Mouse (Mus musculus): ENCODE results near the gene Msl1. TPM values are rescaled to one million over a fixed set of nuclear protein-coding genes. Genes with fewer than 3 reads are reported as not detected.
A peak's percentile ranks its signal among the peaks of the same experiment; 100 is the strongest.

Gene Msl1
- polyA plus RNA-seq, 1 experiment from 2014 or later = 34.5 TPM

DNA sequence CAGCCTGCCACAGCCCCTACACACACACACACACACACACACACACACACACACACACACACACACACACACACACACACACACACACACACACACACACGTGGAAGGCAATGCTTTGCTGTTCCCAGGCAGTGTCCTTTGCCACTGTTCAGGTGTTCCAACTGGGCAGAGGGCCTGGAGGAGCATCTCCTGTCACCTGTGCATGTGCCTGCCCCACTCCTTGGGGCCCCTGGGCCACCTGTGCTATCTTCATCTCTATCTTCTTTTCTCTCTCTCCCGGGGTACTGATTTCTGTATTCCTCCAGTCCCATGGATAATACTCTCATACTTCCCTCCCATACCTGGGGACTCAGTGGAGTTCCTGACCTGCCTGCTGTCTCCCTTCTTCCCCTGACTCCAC is 29.0 kb upstream of the Msl1 start:
- H3K4me3 ChIP-seq (replicated peaks) = no peak overlapping the region
- peak overlapping the region; percentile 81 for H3K27ac ChIP-seq
- no peak overlapping the region for H3K4me2 ChIP-seq (replicated peaks)
- 56% methylated on average over 2 of the region's 2 CpGs for WGBS
- ATAC-seq = no peak
- H3K9ac ChIP-seq (replicated peaks) = peak overlapping the region; percentile 39; the same call in 1 of the 2 replicates
- no peaks in the 10 kb centered on the region for H3K9me3 ChIP-seq
- H3K4me1 ChIP-seq (replicated peaks) = peaks cover 46% of the 10 kb centered on the region
- H3K36me3 ChIP-seq = peaks cover 76% of the 10 kb centered on the region
- H3K27me3 ChIP-seq = no peaks in the 10 kb centered on the region

DNA sequence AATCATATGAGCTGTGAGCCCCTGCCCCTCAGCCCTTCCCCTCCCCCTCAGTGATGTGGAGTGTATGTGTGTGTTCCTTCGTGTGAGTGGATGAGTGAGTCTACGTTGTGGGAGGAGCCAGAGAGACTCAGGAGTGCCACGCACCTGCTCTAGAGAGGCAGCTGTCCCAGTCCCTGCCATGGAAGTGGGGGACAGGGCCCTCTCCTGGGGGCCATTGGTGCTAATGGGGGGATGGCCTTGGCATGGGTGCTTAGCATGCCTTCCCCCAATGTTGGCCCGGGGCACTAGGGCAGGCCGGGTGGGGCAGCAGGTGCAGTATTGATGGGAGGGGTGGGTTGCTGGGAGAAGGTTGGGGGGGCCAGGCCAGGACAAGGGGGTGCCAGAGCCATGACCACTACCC is 28.5 kb upstream of the Msl1 start:
- Histone ChIP-seq H3K4me2 (replicated peaks) (peak overlapping the region; percentile 45), H3K4me1 (replicated peaks) (peaks cover 49% of the 10 kb centered on the region), H3K27ac (peak overlapping the region; percentile 81), H3K36me3 (peaks cover 76% of the 10 kb centered on the region), H3K9me3 (no peaks in the 10 kb centered on the region), H3K4me3 (replicated peaks) (no peak overlapping the region), H3K9ac (replicated peaks) (peak overlapping the region; percentile 39; the same call in 1 of the 2 replicates), H3K27me3 (no peaks in the 10 kb centered on the region)
- ATAC-seq = 0 out of 2 replicates have a peak, but pooled peaks have one; percentile 22
- 38% methylated on average over 5 of the region's 5 CpGs for WGBS

DNA sequence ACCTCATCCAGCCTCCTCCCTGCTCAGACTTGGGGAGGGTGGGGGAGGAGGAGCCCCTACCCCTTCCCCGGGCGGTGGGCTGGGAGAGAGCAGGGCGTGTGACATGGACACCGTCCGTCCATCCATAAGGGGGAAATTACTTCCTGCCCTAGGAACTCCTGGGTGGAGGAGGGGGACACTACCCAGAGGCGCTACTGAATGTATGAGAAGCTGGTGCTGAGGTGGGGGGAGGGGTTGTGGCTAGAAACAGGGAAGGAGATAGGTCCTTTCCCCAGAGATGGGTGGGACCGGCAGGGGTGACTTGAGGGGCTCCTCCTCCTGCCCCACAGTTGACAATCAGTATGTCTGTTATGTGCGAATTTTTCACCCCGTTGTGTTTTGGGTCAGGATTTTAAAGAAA is 28.0 kb upstream of the Msl1 start:
- Histone ChIP-seq H3K4me3 (replicated peaks) (no peak overlapping the region), H3K9me3 (no peaks in the 10 kb centered on the region), H3K27ac (peak overlapping the region; percentile 81), H3K36me3 (peaks cover 72% of the 10 kb centered on the region), H3K9ac (replicated peaks) (peak overlapping the region; percentile 39; the same call in 1 of the 2 replicates), H3K4me2 (replicated peaks) (peak overlapping the region; percentile 45), H3K27me3 (no peaks in the 10 kb centered on the region), H3K4me1 (replicated peaks) (peaks cover 49% of the 10 kb centered on the region)
- ATAC-seq = peak; percentile 41
- WGBS = 15% methylated on average over 9 of the region's 9 CpGs

DNA sequence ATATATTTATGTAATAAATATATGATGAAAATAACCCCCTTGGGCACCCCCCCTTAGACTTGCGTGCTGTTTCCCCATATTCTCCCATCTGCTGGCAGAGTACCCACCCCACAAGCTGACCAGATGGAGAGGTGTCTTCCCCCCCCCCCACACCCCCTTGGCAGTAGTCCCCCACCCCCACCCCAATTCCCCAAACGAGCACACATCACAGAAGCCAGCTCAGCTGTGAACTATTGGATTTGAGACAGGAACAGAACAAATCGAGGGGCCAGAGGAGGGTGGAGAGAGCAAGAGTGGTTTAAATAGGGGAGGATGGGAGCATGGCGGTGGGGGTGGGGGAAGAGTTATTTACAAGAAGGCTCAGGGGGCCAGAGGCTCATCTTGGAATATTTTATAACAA is 27.6 kb upstream of the Msl1 start:
- no peak for ATAC-seq
- H3K36me3 ChIP-seq = peaks cover 68% of the 10 kb centered on the region
- H3K27me3 ChIP-seq = no peaks in the 10 kb centered on the region
- H3K4me1 ChIP-seq (replicated peaks) = peaks cover 50% of the 10 kb centered on the region
- peak overlapping the region; percentile 81 for H3K27ac ChIP-seq
- WGBS = 8% methylated on average over 4 of the region's 4 CpGs
- H3K4me3 ChIP-seq (replicated peaks) = peak overlapping the region; percentile 17; the same call in 1 of the 2 replicates
- H3K9me3 ChIP-seq = no peaks in the 10 kb centered on the region
- H3K4me2 ChIP-seq (replicated peaks) = peak overlapping the region; percentile 45
- H3K9ac ChIP-seq (replicated peaks) = peak overlapping the region; percentile 58; the same call in 1 of the 2 replicates

DNA sequence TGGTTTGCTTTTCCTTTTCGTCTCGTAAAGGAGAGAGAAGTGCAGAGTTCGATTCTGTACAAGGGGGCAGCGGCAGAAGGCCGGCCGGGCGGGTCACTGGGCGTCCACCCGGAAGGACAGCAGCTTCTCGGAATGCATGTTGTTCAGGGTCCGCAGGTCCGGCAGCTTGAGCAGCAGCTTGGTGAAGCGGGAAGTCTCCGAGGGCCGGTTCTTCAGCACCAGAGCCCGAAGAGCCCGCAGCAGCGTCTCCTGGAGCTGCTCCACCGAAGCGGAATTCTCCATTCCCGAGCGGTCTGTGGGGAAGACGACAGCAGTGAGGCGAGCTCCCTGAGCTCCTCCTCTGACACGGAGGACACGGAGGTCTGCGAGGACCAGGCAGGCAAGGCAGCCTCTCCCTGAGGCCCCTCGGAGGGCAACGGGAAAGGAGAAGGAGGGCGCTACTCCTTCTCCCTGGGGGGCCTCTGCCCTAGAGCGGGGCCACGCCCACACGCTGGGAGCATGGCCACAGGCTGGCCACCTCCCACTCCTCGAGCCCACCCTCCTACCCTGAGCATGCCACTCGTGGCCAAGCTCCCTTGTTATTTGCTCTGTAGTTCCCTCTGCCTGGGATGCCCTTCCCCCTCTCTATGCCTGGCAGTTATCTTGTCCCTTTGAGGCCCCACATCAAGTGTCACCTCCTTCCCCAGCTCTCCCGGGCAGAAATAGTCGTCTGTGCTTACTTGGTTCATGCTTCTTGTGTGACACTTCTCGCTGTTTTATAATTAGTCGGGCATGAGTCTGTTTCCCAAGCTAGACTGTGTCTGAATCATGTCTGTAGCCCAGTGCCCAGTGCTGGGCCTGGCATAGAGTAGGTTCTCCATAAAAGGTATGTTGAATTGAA is 26.9 kb upstream of the Msl1 start:
- H3K9me3 ChIP-seq = no peaks in the 10 kb centered on the region
- WGBS = 20% methylated on average over 39 of the region's 39 CpGs
- H3K27me3 ChIP-seq = no peaks in the 10 kb centered on the region
- H3K4me3 ChIP-seq (replicated peaks) = peak overlapping the region; percentile 17; the same call in 1 of the 2 replicates
- no peak for ATAC-seq
- peak overlapping the region; percentile 45 for H3K4me2 ChIP-seq (replicated peaks)
- H3K36me3 ChIP-seq = peaks cover 61% of the 10 kb centered on the region
- H3K9ac ChIP-seq (replicated peaks) = peak overlapping the region; percentile 58; the same call in 1 of the 2 replicates
- H3K27ac ChIP-seq = peak overlapping the region; percentile 81
- H3K4me1 ChIP-seq (replicated peaks) = peaks cover 56% of the 10 kb centered on the region

DNA sequence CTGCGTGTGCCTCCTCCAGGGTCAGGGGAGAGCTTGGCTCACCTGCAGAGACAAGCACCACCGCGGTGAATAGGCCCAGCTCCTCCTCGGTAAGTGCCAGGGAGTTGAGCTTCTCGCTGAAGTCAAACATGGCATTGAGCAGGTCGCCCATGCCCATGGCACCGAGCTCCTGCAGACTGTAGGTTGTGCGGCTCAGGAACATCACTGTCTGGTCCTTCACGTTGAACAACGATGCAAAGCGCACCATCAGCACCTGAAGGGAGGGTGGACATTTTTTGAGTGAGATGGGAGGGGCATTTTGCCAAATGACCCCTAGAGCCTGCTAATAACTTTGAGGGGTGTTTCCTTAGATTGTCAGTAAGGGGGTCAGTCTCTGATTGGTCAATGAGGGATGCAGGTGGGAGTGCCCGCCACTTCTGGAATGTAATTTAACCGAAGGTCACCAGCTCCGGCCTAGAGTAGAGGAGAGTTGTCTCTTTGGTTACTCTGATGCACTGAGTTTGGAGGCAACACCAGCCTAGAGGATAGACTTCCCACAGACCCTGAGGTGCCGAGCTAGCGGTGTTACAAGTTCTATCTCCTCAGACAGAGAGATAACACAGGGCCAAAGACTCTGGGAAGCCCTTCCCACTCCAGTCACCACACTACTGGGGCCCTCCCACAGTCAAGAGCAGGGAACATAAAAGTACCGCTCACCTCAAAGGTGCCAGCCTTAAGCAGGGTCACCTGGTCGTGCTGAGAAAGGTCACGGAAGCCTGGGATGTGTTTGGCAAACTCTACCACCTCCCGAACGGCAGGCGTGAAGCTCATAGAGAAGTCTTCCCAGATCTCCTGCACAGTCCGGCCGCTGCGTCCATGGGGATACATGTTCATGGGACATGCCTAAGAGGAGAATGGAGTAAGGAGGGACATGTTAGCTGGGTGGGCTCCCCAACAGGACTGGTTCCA is 26.0 kb upstream of the Msl1 start:
- H3K36me3 ChIP-seq = peaks cover 52% of the 10 kb centered on the region
- WGBS = 92% methylated on average over 25 of the region's 25 CpGs
- H3K4me3 ChIP-seq (replicated peaks) = peak overlapping the region; percentile 17; the same call in 1 of the 2 replicates
- H3K27me3 ChIP-seq = no peaks in the 10 kb centered on the region
- peak overlapping the region; percentile 45 for H3K4me2 ChIP-seq (replicated peaks)
- ATAC-seq = no peak
- peaks cover 66% of the 10 kb centered on the region for H3K4me1 ChIP-seq (replicated peaks)
- peak overlapping the region; percentile 81; the same call in 1 of the 2 replicates for H3K27ac ChIP-seq
- no peak overlapping the region for H3K9ac ChIP-seq (replicated peaks)
- H3K9me3 ChIP-seq = no peaks in the 10 kb centered on the region

DNA sequence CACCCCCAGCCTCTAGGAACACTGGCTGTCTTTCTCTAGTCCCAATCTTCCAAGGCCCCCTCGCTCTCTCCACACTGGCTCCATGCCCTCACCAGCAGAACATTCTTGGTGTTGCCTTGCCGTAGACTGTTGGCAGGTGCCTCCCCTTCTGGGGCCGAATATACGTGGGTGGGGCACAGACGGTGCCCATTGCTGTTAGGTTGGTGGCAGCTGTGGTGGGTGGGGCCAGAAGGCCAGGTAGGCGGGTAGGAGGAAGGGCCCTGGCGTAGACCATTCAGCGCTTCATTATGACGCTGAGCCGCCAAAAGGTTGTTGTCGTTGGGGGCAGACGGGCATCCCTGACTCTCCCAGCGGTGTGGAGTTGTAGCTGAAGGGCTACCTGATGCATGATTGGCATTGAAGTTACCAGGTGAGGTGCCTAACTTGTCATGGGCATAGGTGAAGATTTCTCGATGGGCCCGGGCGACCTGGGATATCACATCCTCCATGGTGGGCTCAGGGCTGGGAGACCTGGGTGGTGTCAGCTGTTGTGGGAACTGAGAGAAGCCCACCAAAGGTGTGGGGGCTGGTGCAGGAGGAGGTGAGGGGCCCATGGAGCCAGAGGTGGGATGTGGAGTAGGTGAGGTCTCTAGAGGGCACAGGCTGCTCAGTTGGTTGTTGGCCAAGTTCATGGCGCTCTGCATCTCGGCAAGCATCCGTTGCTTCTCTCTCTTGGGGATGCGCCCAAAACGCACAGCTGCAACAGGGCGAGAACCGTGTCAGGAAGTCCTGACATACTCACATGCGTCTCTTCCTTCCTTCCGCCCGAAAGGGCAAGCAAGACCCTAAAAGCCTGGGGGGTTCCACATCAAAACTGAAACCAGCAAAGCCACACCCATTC is 25.0 kb upstream of the Msl1 start:
- no peak for ATAC-seq
- no peak overlapping the region for H3K4me3 ChIP-seq (replicated peaks)
- no peaks in the 10 kb centered on the region for H3K9me3 ChIP-seq
- H3K36me3 ChIP-seq = peaks cover 43% of the 10 kb centered on the region
- no peak overlapping the region for H3K9ac ChIP-seq (replicated peaks)
- peaks cover 66% of the 10 kb centered on the region for H3K4me1 ChIP-seq (replicated peaks)
- no peak overlapping the region for H3K27ac ChIP-seq
- no peak overlapping the region for H3K4me2 ChIP-seq (replicated peaks)
- WGBS = 95% methylated on average over 26 of the region's 26 CpGs
- no peaks in the 10 kb centered on the region for H3K27me3 ChIP-seq

DNA sequence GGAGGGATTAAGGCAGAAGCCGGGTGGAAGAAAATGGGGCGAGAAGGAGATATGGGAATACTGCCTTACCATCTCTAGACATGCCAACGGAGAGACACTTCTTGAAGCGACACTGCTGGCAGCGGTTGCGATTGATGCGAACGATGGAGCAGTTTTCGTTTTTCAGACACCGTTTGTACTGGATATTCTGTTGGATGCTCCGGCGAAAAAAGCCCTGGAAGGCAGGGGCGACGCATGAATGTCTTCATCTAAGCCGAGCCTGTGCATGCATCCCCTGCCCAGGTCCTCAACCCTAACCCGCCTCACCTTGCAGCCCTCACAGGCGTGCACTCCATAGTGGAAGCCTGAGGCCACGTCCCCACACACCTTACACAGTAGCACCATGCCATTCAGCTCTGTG is 24.2 kb upstream of the Msl1 start:
- WGBS = 92% methylated on average over 18 of the region's 18 CpGs
- H3K4me2 ChIP-seq (replicated peaks) = no peak overlapping the region

DNA sequence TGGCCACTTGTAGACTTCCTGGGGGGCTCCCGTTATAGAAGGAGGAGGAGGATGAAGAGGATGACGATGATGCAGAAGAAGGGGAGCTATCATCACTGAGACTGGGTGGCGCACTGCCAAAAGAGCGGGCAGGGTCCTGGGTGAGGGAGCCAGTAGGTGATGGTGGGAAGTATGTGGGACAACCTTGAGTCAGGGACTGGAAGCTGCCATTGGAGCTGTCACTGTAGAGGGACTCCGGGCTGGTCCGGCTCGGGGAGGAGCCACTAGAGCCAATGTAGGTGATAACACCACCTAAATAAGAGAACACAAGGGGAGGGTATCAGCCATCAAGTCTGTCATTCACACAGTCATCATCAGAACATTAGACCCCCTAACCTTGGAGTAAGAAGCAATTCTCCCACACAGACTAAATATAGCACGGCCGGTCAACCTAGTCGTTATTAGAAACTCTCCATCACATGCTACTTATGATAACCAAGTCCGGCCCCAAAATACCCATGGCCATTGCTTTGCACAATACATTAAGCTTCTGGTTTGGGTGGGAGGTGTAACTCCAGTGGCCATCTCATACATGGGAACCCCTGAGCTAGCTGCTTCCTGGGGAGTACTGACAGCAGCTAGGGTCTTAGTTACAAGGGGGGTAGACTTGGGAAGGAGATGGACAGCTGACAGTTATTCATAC is 23.3 kb upstream of the Msl1 start:
- Histone ChIP-seq H3K36me3 (peaks cover 38% of the 10 kb centered on the region), H3K9ac (replicated peaks) (no peak overlapping the region), H3K27ac (no peak overlapping the region), H3K4me3 (replicated peaks) (no peak overlapping the region), H3K4me2 (replicated peaks) (no peak overlapping the region), H3K4me1 (replicated peaks) (peaks cover 66% of the 10 kb centered on the region), H3K27me3 (no peaks in the 10 kb centered on the region), H3K9me3 (no peaks in the 10 kb centered on the region)
- WGBS = 98% methylated on average over 11 of the region's 11 CpGs
- no peak for ATAC-seq

More for the DNA sequence above, 24.2 kb upstream of the Msl1 start:
- Histone ChIP-seq H3K9ac (replicated peaks) (no peak overlapping the region), H3K27ac (no peak overlapping the region; the same call in 1 of the 2 replicates), H3K4me1 (replicated peaks) (peaks cover 66% of the 10 kb centered on the region), H3K4me3 (replicated peaks) (no peak overlapping the region), H3K27me3 (no peaks in the 10 kb centered on the region), H3K9me3 (no peaks in the 10 kb centered on the region), H3K36me3 (peaks cover 38% of the 10 kb centered on the region)
- ATAC-seq = no peak

DNA sequence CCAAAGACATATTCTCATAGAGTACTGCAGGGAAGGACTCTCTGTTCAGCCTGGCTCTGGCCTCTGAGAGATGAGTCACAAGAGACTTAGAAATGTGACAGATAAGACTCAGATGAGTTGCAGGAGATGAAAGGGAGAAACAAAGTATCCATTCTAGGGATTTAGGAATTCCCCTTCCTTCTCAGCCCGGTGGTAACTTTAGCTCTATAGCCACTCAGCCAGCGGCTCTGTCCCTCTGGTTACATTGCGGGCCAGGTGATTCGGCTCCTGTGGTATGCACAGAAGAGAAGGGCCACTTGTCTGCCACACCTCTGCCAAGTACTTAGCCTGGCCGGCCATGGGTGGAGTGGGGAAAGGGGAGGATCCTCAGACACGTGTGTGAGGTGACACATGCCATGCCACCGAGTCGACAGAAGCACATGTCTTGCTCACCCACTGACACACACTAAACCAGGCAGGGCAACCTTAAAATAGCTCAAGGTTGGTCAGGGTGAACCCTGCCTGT is 22.6 kb upstream of the Msl1 start:
- 82% methylated on average over 8 of the region's 8 CpGs for WGBS
- Histone ChIP-seq H3K4me1 (replicated peaks) (peaks cover 63% of the 10 kb centered on the region), H3K4me3 (replicated peaks) (no peak overlapping the region), H3K27ac (no peak overlapping the region), H3K9me3 (no peaks in the 10 kb centered on the region), H3K36me3 (peaks cover 38% of the 10 kb centered on the region), H3K4me2 (replicated peaks) (no peak overlapping the region), H3K27me3 (no peaks in the 10 kb centered on the region), H3K9ac (replicated peaks) (no peak overlapping the region)
- no peak for ATAC-seq

Data from midbrain, embryonic 13.5 days (tissue).